Mouse (Mus musculus) CD4-positive, CD25-positive, alpha-beta regulatory T cell, adult 2 months (primary cell): ENCODE results near the gene Spata31d1d.
"Not testable (repeated sequence)": the region's sequence is repeated elsewhere in the genome, so short reads cannot be mapped to it uniquely, and the experiment has no call there.

Experiments
- DNase-seq: peaks from one replicate; pipeline ENCODE4 v3.0.0-alpha.2; 2012; ENCODE audit warnings: low read depth, low spot score

Gene Spata31d1d

DNA sequence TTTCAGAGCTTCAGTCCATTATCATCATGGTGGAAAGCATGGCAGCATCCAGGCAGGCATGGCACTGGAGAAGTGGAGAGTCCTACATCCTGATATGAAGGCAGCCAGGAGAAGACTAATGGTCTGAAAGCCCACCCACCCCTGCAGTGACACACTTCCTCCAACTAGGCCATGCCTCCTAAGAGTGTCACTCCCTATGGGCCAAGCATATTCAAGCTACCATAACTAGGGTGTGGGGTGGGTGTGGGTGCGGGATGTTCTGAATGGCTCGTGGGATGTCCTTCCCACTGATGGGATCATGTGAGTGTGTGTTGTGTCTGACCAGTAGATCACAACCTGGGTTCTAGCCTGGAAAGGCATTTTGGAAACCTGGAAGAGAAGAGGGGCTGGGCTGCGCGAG is 2.4 kb upstream of the Spata31d1d start:
- no peak for DNase-seq

DNA sequence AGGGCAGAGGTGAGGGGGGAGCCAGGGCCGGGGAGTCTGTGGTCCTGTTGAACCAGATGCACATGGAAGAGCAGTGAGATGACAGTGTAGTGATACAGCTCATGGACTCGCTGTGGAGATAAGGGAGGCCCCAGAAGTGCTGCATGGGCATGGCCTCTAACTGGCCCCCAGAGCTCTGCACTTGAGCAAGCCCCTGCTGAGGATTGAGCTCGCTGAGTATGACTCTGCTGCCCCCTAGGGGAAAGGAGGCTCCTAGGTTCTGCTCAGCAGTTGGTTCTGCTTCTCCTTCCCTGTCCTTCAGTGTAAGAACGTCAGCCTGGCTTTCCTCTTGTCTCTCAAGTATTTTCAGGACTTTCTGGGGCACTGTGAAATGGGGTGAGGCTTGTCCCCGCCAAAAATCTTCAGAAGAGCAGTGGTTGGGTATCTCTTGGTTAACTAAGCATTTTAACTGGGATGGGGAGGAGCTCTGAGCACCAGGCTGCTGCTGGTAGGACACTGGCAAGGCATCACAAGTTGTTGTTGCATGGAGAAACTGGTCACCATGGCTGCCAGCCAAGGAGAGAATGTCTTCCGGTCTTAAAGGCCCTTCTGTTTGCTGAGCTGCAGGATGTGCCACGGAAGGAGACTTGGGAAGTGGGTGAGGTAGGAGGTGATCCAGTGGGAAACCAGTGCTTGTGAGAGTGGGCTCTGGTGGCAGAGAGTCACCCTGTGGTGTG is 3.0 kb downstream of the Spata31d1d start:
- peak; percentile 89 for DNase-seq

DNA sequence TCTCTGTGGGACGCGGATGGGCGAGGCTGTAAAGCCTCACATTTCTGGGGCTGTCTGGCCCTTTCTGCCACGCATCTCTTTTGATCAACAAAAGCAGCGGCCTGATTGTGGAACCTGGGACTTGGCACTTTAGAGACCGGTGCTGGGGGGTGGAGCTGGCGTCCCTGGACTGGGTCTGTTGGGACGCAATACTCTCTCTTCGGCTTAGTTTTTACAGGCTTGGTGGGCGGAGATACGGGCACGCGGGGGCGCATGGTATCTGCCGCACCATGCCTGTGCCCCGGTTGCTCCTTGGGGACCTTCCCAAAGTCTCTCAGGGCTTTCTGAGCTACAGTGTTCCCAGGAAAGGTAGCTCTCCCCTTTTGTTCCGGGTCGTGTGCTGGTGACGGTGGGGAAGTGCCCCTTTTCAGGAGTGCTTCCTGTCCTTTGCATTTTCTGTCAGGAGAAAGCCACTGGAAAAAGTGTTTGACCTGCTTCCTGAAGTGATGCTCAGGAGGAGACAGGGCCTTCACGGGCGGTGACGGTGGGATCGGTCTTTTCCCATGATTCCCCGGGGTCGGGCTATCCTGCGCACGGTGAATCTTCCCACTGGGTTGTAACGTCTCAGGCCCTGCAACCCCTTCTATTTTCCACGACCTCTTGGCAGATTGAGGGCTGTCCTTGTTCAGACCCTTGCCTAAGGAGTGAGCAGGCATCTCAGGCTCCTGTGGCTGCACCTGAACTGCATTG is 5.2 kb downstream of the Spata31d1d start:
- DNase-seq, result no peak

GRCm38 (mm10) chr13:59722089-59722488 is 9.5 kb downstream of the Spata31d1d start:
- not testable (repeated sequence) for DNase-seq

DNA sequence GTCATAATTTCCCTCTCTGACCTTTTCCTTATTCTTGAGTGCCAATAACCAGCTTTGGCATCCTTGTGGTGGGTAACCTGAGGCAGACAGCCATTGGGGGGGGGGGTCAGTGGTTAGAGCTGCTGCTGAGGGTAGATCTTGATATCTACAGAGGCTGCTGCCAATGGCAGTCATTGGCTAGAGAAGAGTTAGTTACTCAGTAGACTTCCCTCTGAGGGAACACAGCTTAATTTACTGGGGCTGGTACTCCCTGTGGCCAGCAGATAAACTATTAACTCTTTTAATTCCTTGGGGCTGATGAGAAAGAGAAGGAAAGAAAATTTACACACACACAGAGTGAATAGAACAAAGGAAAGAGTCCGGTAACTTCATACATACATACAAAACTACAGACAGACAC is 12.1 kb downstream of the Spata31d1d start:
- DNase-seq, result no peak

GRCm38 (mm10) chr13:59718857-59719440 is 12.6 kb downstream of the Spata31d1d start:
- peak; percentile 40 for DNase-seq

GRCm38 (mm10) chr13:59713710-59714109 is 17.8 kb downstream of the Spata31d1d start:
- DNase-seq, result peak; percentile 73

DNA sequence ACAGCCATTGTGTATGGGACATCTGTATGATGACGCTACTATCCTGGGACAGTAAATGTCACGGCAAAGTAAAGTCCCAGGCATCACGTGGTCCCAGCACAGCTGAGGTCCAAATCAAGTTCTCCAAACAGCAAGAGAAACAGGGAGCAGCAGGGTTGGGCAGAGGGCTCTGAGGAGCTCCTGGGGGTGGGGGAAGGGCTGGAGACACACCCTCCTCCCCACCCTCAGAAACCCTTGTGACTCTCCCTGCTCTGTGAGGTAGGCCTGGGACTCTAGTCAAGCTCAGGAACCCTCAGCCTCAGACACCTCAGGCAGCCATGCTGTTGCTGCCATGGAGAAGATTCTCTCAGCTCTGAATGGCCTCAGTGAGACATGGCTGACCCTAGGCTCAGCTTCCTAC is 19.6 kb downstream of the Spata31d1d start, which contains the start of gene Spata31d1b:
Gene Spata31d1b (plus strand): TSS at position 301 of the 400 bp plus-strand sequence.
- not testable (repeated sequence) for DNase-seq

GRCm38 (mm10) chr13:59710230-59710629 is 21.3 kb downstream of the Spata31d1d start, which contains the start of gene Spata31d1a:
Spata31d1a (minus strand) TSS chr13:59710330.
- DNase-seq, result no peak

- DNase-seq, result peak; percentile 78
These were observed 27.0 kb downstream of the Spata31d1d start for GRCm38 (mm10) chr13:59704562-59704961.

GRCm38 (mm10) chr13:59703514-59703913 is 28.0 kb downstream of the Spata31d1d start:
- DNase-seq, result no peak

- not testable (repeated sequence) for DNase-seq
These were observed 31.4 kb downstream of the Spata31d1d start for GRCm38 (mm10) chr13:59700137-59700536.

DNA sequence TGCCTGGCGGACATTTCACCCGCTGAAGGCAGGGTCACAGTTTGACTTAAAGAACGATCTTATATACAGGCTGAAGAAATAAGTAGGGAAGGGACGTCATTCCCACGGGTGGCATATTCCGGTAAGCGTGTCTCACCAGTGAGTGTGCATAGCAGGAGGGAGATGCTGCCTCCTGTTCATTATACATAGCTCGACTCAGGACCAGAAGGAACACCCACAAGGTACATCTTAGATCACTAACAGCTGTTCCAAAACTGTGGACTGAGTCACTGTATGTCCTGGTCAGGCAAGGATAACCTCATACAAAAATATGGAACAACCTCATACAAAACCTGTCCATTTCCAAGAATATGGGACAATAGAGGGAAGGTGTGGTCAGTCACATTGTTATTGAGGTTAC is 32.4 kb downstream of the Spata31d1d start:
- no peak for DNase-seq

DNA sequence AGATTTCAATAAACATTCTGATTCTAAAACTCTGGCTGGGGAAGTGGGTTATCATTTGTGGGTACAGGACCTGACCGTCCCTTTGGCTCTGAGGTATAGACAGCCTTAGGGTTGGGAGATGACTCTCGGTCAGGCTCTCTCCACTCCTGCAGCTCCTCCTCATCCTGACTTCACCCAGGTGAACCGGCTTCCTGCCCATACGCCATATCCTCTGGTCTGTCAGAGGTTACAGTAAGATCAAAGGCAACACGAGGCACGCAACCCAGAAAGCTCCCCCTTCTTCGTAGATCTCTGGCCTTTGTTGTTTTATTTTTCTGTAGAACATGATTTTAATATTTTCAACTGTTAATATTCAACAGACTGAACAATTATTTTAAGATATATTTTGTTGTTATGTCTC is 35.8 kb downstream of the Spata31d1d start:
- peak; percentile 58 for DNase-seq

DNA sequence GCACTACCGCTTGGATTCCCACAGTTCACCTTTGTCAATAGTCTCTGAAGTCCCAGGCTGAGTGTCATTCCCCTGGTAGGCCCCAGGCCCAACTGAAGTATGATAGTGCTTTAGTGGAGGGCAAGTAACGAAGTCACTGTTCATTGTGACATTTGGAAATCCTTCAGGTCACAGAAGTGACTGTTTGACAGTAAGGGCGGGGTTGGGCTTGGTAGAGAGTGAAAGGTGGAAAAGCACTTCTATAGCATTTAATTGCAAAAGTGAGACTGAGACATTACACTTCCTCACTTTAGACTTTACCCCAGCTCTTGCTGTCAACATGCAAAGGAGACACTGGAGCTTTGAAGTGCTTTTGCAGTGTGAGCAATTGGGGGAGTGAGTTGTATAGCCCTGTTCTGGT is 37.5 kb downstream of the Spata31d1d start, which contains the start of gene 4921517D22Rik:
Gene 4921517D22Rik (minus strand): TSS at position 101 of the 400 bp plus-strand sequence.
- no peak for DNase-seq

DNA sequence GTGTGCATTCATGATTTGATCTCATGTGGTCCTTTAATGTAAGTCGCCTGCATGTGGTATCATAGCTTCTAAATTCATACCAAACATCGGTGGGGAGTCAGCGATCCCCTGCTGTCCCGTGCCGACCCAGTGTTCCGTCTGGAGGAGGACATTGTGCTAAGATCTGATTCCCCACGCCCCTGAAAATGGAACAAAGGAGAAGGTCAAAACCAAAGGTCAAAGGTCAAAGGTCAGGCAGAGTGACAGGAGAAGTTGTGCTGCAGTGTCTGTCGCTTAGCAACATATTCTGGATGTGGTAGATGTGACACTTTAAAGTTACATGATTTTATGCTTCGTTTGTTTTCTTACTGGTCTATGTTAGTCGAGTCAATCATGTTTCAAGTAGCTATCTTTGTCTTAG is 40.1 kb downstream of the Spata31d1d start:
- no peak for DNase-seq

- DNase-seq, result no peak
These were observed 41.0 kb downstream of the Spata31d1d start for GRCm38 (mm10) chr13:59690576-59690975.

- DNase-seq, result no peak
These were observed 41.7 kb downstream of the Spata31d1d start for GRCm38 (mm10) chr13:59689843-59690242.

DNA sequence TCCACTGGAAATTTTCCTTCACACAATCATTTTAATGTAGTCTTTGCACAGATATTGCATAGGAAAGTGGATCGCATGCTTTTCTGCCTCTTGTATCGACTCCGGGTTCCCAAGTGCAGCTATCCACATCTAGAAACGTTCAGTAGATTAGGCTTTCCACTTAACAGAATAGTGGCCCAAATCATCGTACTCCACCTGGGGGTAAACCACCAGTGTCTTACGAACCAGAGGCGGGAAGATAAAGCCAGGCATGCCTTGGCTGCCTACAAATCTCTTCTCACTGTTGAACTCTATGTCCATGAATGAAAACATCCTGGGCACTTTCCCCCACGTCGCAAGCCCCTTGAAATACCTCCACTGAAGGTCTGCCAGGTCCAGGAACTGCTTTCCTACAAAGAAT is 42.2 kb downstream of the Spata31d1d start:
- DNase-seq, result no peak

DNA sequence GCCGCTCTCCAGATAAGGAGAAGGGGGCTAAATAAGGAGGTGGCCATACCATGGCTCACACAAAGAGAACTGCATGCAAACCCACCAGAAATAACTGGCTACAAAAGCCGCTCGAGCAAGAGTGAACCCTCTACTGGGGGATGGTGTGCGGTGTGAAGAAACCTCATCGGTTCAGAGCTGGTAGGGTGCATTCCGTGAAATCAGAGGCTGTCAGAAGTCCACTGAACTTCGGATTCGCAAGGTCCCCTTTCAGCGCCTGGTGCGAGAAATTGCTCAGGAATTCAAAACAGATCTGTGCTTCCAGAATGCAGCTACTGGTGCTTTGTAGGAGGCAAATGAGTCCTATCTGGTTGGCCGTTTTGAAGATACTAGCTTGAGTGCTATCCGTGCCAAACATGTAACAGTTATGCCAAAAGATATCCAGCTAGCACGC is 43.2 kb downstream of the Spata31d1d start:
- DNase-seq, result no peak

DNA sequence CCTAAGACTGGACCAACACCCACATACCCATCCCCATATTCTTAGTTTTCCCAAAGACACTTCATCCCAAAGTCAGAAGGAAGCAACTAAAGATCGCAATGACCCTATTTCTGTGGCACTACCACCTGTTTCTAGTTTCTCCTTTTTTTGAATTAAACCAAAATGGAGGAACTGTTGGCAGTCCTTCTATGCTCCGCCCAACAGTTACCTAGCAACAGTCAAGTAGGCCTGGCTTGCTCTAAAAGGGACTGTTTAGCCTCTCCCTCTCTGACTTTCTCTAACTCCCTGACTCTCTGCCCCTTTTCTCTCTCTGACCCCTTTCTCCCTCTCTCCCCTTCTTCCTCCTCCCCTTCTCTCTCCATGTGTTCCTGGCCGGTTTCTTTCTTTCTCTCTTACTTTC is 46.3 kb downstream of the Spata31d1d start:
- DNase-seq, result no peak

DNA sequence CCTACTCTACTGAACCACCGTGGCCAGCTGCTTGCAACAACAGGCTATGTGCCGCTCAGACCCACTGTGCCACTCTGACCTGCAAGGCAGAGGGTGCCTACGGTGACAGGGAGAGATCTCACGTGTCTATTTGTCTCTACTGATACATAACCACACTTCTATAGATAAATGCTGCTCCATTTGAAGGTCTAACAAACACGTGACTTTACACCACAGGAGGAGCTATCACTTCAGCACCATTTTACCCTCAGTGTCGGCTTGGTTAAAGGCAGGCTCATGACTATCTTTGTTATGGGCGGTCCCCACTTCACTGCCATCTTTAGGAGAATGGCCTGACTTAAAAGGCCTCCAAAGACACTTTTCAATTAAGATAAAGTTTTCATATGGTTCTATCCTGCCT is 48.9 kb downstream of the Spata31d1d start:
- peak; percentile 37 for DNase-seq
